Mouse (Mus musculus) megakaryocyte, adult 5-6 weeks (primary cell): ENCODE results near the gene Grip1. TPM values are rescaled to one million over a fixed set of nuclear protein-coding genes. Genes with fewer than 3 reads are reported as not detected.

Experiments used
- ATAC-seq: 2 replicates; pipeline ENCODE4 v1.8.0; 2016; ENCODE audit warnings: mild to moderate bottlenecking, inconsistent platforms; ENCODE audit not compliant: poor library complexity, severe bottlenecking
- total RNA-seq, 2 experiments: library from RNA; stranded (forward) in 1 of 2; stranded (reverse) in 1 of 2; fragments of 153-499, 151-499 nt in 1 of 2; fragments of 221-1000, 200-1000 nt in 1 of 2; gene quantifications; 2 replicates each; pipeline versions ENCODE4 v1.2.3 to v1.2.4; 2015 to 2017

Grip1 gene
- total RNA-seq, 2 experiments from 2014 or later = not detected

DNA sequence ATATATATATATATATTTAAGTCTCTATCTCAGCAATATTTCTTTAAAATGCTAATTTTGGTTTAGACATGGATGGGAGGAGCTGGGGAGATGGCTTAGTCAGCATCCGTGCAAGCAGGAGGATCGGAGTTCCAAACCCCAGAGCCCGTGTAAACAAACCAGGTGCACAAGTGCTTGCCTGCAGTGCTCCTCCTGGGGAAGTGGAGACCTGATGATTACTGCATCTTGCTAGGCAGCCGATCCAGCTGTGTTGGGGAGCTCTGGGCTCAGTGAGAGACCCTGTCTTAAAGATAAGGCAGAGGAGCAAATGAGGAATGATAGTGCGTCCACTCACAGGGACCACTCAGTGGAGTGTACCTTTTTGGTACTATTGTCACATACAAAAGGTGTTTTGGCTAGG lies 3.5 kb downstream of the Grip1 start:
- no peak for ATAC-seq

DNA sequence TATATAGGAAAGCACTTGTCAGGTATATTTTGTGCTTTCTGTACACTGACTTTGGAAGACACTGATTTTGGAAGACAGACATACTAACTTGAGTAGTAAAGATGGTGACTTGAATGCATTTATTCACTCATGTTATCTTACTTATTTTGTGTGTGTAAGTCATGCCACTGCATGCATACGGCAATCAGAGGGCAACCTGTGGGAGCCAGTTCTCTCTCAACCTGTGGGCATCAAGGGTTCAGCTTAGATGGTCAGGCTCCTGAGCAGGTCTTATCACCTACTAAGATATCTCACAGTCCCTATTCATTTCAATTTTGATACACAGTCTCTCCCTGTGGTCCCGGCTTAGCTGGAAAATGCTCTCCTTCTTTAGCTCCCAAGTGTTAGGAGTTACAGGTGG lies 5.4 kb downstream of the Grip1 start:
- ATAC-seq = no peak

DNA sequence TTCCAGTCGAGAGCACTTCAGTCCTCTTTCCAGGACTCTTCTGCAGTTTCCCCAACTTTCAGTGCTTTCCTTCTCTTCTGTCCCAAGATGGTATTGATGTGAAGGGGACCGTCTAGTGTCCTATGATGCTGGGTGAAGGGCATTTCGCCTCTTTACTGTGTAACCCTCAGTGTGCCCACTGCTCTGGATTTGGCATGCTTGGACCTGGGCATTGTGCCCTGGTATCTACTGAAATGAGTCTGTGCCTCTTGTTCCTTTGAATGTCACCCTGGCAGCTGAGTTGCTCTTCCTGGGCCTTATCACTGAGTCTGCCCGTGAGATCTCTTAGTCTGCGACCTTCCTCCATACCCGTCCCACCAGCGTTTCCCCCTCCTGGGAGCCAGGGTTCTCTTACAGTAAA lies 9.7 kb downstream of the Grip1 start:
- ATAC-seq = no peak

DNA sequence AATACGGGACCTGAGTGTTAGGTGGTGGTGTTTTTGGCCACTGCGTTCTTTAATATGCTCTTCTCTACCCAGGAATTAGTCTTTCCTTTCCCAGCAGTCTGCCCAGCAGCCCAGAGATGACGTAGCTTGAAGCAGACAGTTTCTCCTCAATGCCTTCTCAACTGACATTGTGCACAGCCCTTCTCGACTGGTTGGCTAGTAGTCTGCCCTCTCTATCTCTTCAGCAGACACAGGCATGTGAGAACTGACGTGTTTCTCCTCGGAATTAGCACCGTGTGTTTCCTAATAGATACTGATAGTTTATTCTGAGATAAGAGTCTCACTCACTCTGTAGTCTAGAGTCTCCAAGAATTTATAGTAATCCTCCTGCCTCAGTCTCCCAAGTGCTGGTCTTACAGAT lies 10.2 kb downstream of the Grip1 start:
- no peak for ATAC-seq

DNA sequence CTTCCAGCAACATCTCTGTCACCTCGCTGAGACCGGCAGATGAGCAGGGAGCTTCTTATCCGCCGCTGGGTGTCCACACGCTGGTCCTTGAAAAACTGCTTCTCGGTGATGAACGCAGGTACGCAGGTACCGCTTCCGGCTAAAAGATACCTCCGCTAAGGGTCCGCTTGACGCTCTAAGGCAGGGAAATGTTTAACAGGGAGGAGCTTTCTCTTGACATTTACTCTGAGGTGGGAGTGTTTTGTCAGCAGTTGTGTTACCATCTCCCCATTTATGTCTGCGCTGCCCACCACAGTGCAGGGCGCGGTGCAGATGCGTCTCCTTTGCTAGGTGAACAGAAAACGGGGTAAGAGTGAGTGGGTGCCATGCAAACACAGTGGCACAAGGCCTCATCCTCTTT lies 14.3 kb downstream of the Grip1 start:
- no peak for ATAC-seq

DNA sequence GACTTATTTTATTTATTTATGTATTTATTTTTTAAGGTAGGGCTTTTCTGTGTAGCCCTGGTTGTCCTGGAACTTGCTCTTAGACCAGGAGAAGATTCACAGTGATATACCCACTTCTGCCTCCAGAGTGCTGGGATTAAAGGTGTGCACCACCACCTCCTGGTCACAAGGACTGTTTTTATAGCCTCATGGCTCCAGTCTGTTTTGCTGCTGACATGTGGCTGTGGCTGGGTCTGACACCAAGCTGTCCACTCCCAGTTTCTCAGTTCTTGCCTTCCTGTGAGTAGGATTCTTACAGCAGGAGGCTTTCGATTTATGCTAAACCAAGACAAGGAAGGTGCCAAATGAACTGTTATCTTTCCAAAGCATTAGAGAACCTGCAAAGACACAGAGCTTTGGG lies 16.5 kb downstream of the Grip1 start:
- no peak for ATAC-seq

DNA sequence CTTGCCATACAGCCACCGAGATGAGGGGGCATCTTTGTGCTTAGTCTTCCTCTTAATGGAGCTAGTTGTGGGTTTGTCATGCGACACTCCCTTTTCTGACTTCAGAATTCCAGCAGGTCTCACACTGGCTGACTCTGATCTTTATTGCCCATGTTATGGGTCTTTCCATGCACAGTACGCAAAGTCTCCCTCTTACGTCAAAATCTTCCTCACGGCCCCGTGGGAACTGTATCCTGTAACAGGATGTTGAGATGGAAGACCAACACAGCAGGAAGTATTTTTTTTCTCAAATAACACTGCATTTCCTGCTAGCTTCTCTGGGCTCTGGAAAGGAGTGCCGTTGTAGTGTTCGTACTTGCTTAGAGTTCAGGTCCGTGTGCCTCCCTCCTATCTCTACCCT lies 21.5 kb downstream of the Grip1 start:
- no peak for ATAC-seq

DNA sequence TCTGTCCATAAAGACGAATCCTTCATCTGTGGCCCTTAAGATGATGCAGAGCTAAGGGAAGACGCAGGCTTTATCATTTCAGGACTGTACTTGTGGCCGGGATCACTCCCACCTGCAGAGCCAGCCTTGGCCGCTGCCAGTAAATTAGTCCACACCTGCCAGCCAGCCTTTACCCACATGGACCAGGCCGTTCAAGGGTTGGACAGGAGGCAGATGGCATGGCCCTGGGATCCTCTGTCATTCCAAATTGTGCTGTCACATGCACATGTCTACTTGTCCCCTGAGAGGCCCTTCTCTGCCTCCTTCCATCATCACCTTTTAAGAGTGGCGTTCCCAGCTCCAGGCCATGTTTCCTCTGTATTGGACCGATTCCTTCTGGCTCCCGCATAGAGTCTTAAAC lies 24.0 kb downstream of the Grip1 start:
- ATAC-seq = no peak

DNA sequence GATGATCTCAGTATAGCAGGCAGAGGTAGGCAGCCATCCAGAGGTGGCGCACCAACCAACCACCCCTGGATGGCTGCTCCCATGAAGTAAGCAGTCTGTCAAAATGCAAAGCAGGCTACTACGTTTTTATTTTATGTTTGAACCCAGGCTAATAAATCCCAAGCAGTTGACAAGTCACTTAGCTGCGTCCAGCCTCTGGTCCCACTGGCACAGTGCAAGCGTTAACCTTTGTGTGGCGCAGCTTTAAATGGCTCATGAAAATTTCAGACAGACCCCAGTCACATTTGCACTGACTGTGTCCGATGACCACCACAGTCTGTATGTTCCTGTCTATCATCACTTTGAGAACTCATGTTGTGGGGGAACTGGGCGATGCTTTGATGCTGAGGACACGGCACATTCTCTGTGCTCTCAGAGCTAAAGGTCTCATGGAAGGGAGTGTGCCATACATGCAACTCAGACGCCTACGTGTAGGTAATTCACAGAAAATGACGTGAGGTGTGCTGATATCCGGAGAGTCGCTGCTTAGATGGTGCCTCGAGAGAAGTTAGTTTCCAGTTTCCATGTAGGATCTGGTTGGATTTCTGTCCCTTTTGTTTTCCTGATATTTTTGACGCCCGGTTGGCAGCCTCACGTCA lies 29.6 kb downstream of the Grip1 start:
- no peak for ATAC-seq

DNA sequence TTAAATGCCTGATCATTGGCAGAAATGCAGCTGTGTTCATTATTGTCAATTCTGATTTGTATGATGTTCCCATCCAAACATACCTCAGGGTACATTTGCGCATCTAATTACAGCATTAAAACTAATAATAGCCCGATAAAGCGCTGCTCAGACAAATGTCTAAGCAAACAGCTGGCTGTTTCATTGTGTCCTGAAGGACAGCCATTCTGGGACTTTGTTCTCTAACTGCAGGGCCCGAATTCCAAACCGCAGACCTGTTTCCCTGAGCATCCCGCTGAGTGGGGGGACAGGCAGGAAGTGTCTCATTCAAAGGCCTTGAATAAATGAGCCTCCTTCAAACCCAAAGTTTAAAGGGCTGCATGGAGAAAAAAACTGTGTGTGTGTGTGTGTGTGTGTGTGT lies 30.1 kb downstream of the Grip1 start:
- ATAC-seq = no peak

DNA sequence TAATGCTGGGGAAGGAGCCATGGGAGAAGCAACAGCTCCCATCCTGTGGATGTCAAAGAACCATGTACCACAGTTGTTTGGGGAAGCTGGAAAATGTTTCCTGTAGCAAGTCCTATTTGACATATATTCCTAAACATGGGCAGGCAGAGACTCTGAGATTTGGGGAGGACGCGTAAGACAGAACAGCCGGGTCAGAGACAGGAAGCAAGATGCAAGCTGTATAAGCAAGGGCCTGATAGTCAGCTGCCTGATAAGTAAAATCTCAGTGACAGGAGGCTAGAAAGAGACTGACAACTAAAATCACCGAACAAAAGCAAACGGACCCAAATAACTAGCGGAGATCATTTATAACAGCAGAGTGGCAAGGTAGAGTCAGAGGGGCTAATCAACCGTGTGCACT lies 33.3 kb downstream of the Grip1 start:
- no peak for ATAC-seq

DNA sequence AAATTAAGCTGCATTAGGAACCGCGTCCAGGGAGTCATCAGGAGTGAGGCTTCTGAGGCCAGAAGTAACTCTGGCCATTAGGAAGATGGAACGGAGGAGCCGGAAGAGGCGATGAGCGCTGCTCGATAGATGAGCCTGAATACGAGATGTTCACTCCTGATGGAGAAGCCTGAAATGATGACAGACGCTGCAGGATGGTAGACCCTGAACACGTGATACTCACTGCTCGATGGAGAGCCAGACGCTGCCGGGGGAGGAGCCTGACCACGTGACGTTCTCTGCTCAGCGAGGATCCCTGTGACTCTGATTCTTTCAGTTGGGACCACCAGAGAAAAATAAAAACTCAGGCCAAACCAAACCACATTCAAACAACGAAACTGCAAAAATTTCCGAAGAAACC lies 37.2 kb downstream of the Grip1 start:
- ATAC-seq = no peak

DNA sequence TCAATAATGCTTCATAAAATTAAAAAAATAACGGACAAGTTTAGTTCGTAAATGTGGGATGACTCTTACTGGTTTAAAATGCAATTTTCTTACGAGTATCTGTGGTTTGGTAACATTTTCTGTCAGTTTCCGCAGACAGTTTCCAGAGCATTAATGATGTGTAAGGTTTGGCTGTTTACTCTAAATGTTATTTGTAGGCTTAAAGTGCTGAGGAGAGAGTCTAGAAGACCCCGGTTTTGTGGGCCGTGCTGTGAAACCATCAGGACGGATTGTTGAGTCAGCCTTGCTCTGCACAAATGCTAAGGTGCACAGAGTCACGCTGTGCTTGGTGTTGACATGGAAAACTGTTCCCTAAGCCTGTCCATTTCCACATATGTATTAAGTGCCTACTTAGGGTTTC lies 41.7 kb downstream of the Grip1 start:
- ATAC-seq = no peak

DNA sequence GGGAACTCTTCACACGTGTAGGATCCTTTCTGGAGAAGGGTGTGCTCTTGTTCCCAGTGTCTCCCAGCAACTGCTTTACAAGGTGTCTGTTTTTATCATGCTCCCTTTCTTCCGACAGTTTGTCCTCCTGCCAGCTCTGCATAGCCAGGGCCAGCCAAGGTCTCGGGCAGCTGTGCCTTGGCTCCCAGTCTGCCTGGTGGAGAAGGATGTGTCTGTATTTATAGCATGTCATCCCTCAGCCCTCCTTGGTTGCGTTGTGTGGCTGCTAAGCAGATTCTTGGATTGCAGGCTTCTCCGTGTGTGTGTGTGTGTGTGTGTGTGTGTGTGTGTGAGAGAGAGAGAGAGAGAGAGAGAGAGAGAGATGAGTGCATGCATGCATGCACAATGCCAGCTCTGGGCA lies 42.6 kb downstream of the Grip1 start:
- ATAC-seq = no peak

DNA sequence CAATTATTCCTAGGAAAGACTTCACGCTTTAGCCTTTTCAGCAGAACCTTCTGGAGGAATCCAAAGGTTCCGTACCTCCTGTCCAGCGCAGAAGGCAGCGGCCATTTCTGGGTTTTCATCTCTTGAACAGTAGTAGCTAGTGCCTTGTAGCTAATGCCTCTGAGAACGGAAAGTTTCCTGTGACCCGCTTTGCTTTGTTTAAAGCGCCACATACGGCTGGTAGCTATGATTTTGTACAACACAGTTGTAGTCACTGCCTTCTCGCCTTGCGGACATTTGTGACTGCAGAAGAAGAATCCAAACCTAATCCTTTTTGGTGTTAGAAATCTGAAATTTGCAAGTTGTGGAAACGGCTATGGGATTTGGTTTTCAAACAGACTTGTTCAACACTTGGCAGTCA lies 68.1 kb downstream of the Grip1 start:
- ATAC-seq = no peak

DNA sequence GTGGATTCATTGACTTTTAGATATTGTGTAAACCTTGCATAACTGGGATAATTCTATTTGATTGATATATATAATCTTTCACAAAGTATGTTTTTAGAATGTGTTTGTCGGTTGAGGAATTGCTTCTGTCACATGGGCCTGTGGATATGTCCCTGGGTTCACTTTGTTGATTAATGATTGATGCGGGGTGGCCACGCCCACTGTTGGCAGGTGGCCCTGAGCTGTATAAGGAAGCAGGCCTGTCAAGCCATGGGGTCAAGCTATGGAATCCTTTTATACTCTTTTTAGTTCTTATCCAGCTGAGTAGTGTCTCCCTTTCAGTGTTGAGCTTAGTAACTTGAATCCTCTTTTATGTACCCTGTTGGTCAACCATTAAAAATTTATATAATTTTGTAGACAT lies 72.1 kb downstream of the Grip1 start:
- ATAC-seq = no peak

DNA sequence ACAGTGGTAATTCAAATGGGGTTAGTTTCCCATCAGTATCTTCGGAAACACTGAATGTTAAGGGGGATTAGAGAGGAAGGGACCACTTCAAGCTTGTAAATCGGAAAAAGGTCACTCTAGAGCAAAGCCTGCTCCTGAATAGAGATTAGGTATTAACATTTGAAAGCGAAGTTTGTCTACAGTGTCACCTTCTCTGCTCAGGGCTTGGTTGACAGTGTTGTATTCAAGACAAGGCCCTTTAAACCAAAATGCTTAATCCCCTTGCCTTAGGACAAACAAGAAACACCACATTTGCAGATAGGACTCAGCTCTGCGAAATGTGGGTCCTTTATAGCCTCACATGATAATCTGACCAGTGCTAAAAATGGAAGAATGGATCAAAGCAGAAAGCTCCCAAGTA lies 81.2 kb downstream of the Grip1 start:
- no peak for ATAC-seq

DNA sequence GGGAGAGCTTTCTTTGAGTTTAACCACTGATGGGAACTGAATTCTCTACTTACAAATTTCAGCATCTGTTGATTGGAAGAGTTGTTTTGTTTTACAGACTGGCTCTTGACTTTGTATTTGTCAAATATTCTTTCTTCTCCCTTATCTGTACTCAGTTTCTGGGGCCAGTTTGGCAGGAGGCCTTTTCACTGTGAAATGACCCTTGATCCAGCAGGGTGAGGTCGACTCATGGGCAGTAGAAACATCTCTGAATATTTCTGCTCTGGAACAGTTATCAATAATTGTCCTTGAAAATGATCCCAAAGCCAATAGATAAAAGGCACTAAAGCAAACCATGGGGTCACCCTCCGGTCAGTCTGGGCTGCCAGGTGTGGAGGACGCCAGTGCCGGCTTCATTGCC lies 88.0 kb downstream of the Grip1 start:
- no peak for ATAC-seq

DNA sequence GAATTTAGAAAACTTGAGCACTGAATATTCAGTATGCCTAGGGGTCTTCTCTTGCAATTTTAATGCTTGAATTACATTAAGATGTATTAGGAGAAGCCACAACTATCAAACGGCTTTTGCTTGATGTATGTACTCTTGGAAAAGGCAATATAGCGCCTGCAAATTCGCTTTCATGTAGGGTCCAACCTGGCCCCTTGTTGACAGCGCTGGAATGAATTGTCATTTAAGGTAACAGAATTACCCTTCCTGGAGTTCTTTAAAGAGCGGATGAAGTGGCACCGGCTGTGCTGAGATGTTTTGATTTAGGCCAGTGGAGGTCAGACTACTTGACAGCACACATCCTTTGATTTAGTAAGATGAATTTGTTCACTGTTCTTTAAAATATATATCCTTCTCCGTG lies 90.1 kb downstream of the Grip1 start:
- no peak for ATAC-seq

DNA sequence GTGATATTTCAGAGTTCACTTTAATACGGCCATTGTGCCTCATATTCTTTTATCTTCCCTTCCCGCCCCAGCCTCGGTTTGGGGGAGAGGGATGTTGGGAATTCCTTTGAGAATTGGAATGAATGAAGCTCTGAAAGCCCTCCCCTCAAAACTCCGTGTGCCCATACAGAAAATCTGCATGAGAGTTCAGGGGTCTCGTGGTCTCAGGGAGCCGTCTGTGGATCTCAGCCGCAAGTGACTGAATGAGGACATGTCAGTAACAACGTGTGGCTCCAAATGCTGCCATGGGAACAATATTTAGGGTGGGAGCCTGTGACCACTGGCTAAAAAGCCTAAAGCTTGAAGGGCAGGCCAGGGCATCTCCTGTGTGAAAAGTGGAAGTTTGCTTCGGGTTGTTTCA lies 91.1 kb downstream of the Grip1 start:
- no peak for ATAC-seq

DNA sequence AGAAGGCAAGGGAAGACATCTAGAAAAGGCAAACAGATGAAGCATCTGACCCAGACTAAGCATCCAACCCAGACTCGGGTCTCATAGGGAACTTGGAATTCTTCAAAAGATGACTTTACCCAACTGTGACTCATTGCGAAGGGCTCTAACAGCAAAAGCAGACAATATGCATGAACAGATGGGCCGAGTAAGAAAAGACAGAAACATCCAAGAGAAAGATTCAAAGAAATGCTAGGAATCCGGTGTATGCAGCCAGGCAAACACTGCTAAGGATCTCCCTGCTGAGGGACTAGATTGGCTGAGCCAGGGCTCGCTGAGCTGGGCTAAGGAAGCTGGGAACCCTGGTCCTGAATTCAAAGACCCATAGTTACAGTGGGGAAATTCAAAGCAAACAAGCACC lies 94.2 kb downstream of the Grip1 start:
- ATAC-seq = no peak

DNA sequence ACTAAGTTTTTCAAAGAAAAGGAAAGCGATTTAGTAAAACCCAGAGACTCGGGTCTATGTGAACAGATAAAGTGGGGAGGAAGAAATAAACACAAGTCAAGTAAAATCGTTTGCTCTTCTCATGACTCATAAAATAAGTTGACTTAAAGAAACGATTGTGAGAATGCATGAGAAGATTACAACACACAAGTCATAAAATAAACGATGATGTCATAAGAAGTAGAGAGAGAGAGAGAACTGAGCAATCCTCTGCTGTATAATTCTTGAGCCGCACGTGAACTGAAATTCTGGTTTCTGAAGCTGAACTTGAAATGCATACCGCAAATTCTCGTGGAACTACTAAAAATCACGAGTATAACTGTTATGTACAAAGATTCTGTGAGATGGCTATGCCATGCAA lies 95.1 kb downstream of the Grip1 start:
- ATAC-seq = no peak

DNA sequence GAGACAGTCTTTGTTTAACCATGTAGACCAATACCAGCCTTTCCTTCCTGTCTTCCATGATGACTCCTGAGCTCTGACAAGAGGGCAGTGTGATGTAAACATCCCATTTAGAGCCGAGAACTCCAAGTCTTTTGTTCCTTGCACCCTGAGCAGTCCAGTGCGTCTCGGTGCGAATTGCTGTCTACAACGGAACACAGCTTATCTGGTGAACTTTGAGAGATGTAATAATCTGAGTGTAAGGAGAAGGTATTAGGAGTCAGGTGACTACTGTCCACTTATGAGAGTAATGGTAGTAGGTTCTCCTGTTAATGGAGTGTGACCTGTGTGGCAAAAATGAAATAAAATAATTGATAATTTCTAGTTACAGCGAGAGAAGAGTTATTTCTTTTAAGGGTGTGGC lies 97.0 kb downstream of the Grip1 start:
- ATAC-seq = no peak

DNA sequence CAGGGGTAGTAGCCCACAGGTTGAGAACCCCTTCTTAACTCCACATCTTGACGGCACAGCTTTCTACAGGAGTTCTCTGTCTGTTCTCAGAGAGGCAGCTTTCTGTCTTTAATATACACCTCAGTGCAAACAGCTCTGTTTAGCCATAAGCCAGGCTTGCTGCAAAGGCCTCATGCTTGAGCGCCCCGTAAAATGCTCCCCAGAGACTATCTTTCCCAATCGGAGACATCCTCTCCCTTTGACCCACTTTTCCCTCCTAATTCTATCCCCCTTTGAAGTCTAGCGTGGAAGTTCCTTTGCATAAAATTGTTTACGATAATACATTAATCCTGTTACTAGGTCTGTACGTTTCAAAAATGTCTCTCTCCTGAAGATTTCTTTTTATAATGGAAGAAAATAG lies 102.7 kb downstream of the Grip1 start:
- no peak for ATAC-seq
